ENCODE assay signal across 7 mouse cellular contexts in the genomic region with DNA sequence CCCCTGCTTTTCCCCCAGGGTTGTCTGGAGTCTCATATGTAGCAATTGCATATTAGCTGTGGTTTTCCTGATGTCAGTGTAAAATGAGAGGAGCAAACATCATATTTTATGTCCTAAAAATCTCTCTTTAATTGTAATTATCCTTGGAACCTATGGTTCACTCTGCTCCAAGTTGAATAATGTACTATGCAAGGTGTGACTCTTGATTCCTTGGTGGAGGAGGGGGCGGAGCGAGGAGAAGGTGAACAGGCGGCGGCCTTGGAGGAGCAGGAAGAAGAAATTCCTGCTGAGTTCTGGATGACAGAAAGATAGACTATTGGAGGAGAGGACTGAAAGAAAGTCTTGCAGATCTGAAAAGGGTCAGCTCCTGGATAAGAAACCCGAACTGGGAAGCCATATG.
DNase-seq lines count a peak whose midpoint lies in the region; ATAC-seq and TF ChIP-seq lines count a peak whose summit lies in the region.
"Not testable (repeated sequence)": the region's sequence is repeated elsewhere in the genome, so short reads cannot be mapped to it uniquely, and the experiment has no call there.

No protein-coding gene starts in this region.

- not testable (repeated sequence) for ATAC-seq in embryonic facial prominence, embryonic 13.5 days (ENCODE audit: insufficient number of reproducible peaks, insufficient read depth, low FRiP score, low TSS enrichment, low read depth); hindbrain, embryonic 13.5 days (ENCODE audit: low FRiP score); kidney, postnatal 0 days (replicated peaks; ENCODE audit: low FRiP score, low read depth); liver, embryonic 15.5 days (ENCODE audit: insufficient read depth); midbrain, embryonic 12.5 days (ENCODE audit: low FRiP score, low read depth)
- ATAC-seq in granulocyte monocyte progenitor cell, adult 5-6 weeks (replicated peaks; ENCODE audit: poor library complexity, severe bottlenecking): peak; percentile 14; the same call in 1 of the 2 replicates

- not testable (repeated sequence) for TF ChIP-seq CTCF in kidney, postnatal 0 days (IDR thresholded peaks at IDR 0.05; ENCODE audit: low read depth); small intestine, adult 2 months (IDR thresholded peaks at IDR 0.05; ENCODE audit: extremely low read depth, insufficient read length, insufficient replicate concordance, low read depth, low read length)

- peak overlapping the region; percentile 59 for H3K4me2 ChIP-seq in embryonic facial prominence, embryonic 13.5 days
- H3K4me2 ChIP-seq in hindbrain, embryonic 13.5 days: peak overlapping the region; percentile 61
- peak overlapping the region; percentile 57 for H3K4me2 ChIP-seq in kidney, postnatal 0 days (ENCODE audit: low read length)
- H3K4me2 ChIP-seq in liver, embryonic 15.5 days: peak overlapping the region; percentile 66
- H3K4me2 ChIP-seq in midbrain, embryonic 12.5 days (replicated peaks): peak overlapping the region; percentile 53

- DNase-seq in kidney, postnatal 0 days (ENCODE audit: low spot score): not testable (repeated sequence)

- not testable (repeated sequence) for H3K9me3 ChIP-seq in embryonic facial prominence, embryonic 13.5 days; hindbrain, embryonic 13.5 days; kidney, postnatal 0 days (replicated peaks; ENCODE audit: low read length); liver, embryonic 15.5 days (replicated peaks); midbrain, embryonic 12.5 days

- not testable (repeated sequence) for TF ChIP-seq POLR2A in small intestine, adult 2 months (IDR thresholded peaks at IDR 0.05; ENCODE audit: low read depth, low read length)

- H3K4me1 ChIP-seq in embryonic facial prominence, embryonic 13.5 days; hindbrain, embryonic 13.5 days (replicated peaks); kidney, postnatal 0 days (replicated peaks; ENCODE audit: insufficient read depth, low read length); liver, embryonic 15.5 days (replicated peaks); midbrain, embryonic 12.5 days; small intestine, adult 2 months (ENCODE audit: control insufficient read depth, insufficient read depth, insufficient read length, low read length): not testable (repeated sequence)

- H3K4me3 ChIP-seq in embryonic facial prominence, embryonic 13.5 days: peak overlapping the region; percentile 64
- H3K4me3 ChIP-seq in hindbrain, embryonic 13.5 days: peak overlapping the region; percentile 66
- peak overlapping the region; percentile 52 for H3K4me3 ChIP-seq in kidney, postnatal 0 days (replicated peaks; ENCODE audit: low read depth, low read length)
- H3K4me3 ChIP-seq in liver, embryonic 15.5 days (replicated peaks): peak overlapping the region; percentile 71
- peak overlapping the region; percentile 60 for H3K4me3 ChIP-seq in midbrain, embryonic 12.5 days
- H3K4me3 ChIP-seq in small intestine, adult 2 months (ENCODE audit: low read depth, low read length): peak overlapping the region; percentile 97

- H3K27me3 ChIP-seq in embryonic facial prominence, embryonic 13.5 days; hindbrain, embryonic 13.5 days; kidney, postnatal 0 days (ENCODE audit: insufficient read depth, low read length); liver, embryonic 15.5 days; midbrain, embryonic 12.5 days; small intestine, adult 2 months (ENCODE audit: control insufficient read depth, insufficient read depth, low read length): not testable (repeated sequence)

- 25% methylated on average over 5 of the region's 5 CpGs for WGBS in embryonic facial prominence, embryonic 13.5 days
- WGBS in hindbrain, embryonic 13.5 days: 25% methylated on average over 5 of the region's 5 CpGs
- 21% methylated on average over 5 of the region's 5 CpGs for WGBS in kidney, postnatal 0 days
- WGBS in liver, embryonic 15.5 days (ENCODE audit: insufficient replicate concordance): 27% methylated on average over 5 of the region's 5 CpGs
- WGBS in midbrain, embryonic 12.5 days: 22% methylated on average over 5 of the region's 5 CpGs
- WGBS in small intestine, adult 2 months: 13% methylated on average over 5 of the region's 5 CpGs

- peak overlapping the region; percentile 83; the same call in 1 of the 2 replicates for H3K9ac ChIP-seq in embryonic facial prominence, embryonic 13.5 days
- H3K9ac ChIP-seq in hindbrain, embryonic 13.5 days: peak overlapping the region; percentile 80; the same call in 1 of the 2 replicates
- H3K9ac ChIP-seq in kidney, postnatal 0 days (ENCODE audit: low read depth, low read length); liver, embryonic 15.5 days; midbrain, embryonic 12.5 days (replicated peaks): not testable (repeated sequence)

- not testable (repeated sequence) for H3K36me3 ChIP-seq in embryonic facial prominence, embryonic 13.5 days; hindbrain, embryonic 13.5 days; kidney, postnatal 0 days (ENCODE audit: insufficient read depth, low read length); liver, embryonic 15.5 days (replicated peaks); midbrain, embryonic 12.5 days; small intestine, adult 2 months (ENCODE audit: control insufficient read depth, insufficient read depth, low read length)

- not testable (repeated sequence) for H3K27ac ChIP-seq in embryonic facial prominence, embryonic 13.5 days; hindbrain, embryonic 13.5 days; kidney, postnatal 0 days; liver, embryonic 15.5 days (replicated peaks); midbrain, embryonic 12.5 days (replicated peaks); small intestine, adult 2 months (ENCODE audit: insufficient read depth, low read depth, low read length)
